Mouse (Mus musculus) thymus, adult 2 months (tissue): ENCODE results near the gene Igsf6.

Experiments used
- CTCF ChIP-seq: fragments of 200-500 bp; IDR thresholded peaks from 2 replicates; pipeline ENCODE4 v1.5.1; 2012; ENCODE audit warnings: mild to moderate bottlenecking, control low read depth, low read length, moderate library complexity, borderline replicate concordance; ENCODE audit not compliant: control insufficient read depth, poor library complexity, insufficient read depth; ENCODE audit errors: extremely low read depth
- POLR2A ChIP-seq: fragments of 200-500 bp; IDR thresholded peaks from 2 replicates; pipeline ENCODE4 v1.6.1; 2012; ENCODE audit warnings: mild to moderate bottlenecking, low read length, control low read depth, moderate library complexity; ENCODE audit not compliant: control insufficient read depth, poor library complexity, insufficient read depth; ENCODE audit errors: extremely low read depth

DNA sequence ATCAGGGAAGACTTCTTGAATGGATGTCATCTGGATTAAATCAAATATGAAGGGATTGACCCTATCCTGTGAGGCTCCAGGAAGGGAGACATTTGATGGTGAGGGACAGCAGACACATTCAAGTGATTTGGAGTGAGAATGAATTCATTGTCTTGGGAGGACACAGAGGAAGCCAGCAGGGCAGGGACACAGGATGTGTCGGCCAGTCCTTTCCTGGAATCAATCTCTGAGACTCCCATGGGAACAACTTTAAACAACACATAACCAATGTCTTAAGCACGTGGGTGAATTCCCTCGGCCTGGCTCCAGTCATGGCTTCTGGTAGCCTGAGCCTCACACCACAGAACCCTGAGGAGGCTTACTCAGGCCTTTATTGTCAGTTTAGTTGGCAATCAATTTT, 33.5 kb upstream of the Igsf6 start:
- no peak for TF ChIP-seq POLR2A
- no peak for TF ChIP-seq CTCF
